Mouse (Mus musculus) liver, embryonic 11.5 days (tissue): ENCODE data around the gene Mturn. TPM values are rescaled to one million over a fixed set of nuclear protein-coding genes. Genes with fewer than 3 reads are reported as not detected.

Source experiments
- ATAC-seq: fragments of 200-750 bp; cut with Nextera tagmentation; replicated peaks from 2 replicates; pipeline ENCODE4 v1.8.0; 2017; ENCODE audit warnings: moderate number of reproducible peaks, mild to moderate bottlenecking, moderate TSS enrichment, moderate library complexity; ENCODE audit not compliant: low FRiP score
- DNase-seq: peaks from one replicate; pipeline ENCODE4 v3.0.0-alpha.2; 2017; ENCODE audit warnings: low spot score
- H3K27ac ChIP-seq: fragments of 300-500 bp; sonication (generic); 2 replicates; pipeline ENCODE4 v1.5.1; 2014; ENCODE audit warnings: mild to moderate bottlenecking, low read depth, low read length, control low read depth
- H3K27me3 ChIP-seq: fragments of 300-500 bp; sonication (generic); replicated peaks from 2 replicates; pipeline ENCODE4 v1.6.1; 2014; ENCODE audit warnings: low read length, mixed read lengths; ENCODE audit not compliant: control insufficient read depth, insufficient read depth
- H3K36me3 ChIP-seq: fragments of 300-500 bp; sonication (generic); 2 replicates; pipeline ENCODE4 v1.6.1; 2014; ENCODE audit warnings: mild to moderate bottlenecking, low read length, moderate library complexity, mixed read lengths; ENCODE audit not compliant: control insufficient read depth, insufficient read depth
- H3K4me1 ChIP-seq: fragments of 300-500 bp; sonication (generic); replicated peaks from 2 replicates; pipeline ENCODE4 v1.6.1; 2014; ENCODE audit warnings: low read length, mixed read lengths; ENCODE audit not compliant: control insufficient read depth, insufficient read depth
- H3K4me2 ChIP-seq: fragments of 300-500 bp; sonication (generic); 2 replicates; pipeline ENCODE4 v1.6.1; 2014; ENCODE audit warnings: mild to moderate bottlenecking, control low read depth, moderate library complexity
- H3K4me3 ChIP-seq: fragments of 300-500 bp; sonication (generic); 2 replicates; pipeline ENCODE4 v1.5.1; 2014; ENCODE audit warnings: low read depth, low read length, control low read depth
- H3K9ac ChIP-seq: fragments of 300-500 bp; sonication (generic); 2 replicates; pipeline ENCODE4 v1.6.1; 2014; ENCODE audit warnings: low read depth, low read length, control low read depth
- H3K9me3 ChIP-seq: fragments of 300-500 bp; sonication (generic); 2 replicates; pipeline ENCODE4 v1.6.1; 2016; ENCODE audit warnings: low read length, inconsistent platforms, mixed read lengths; ENCODE audit not compliant: control insufficient read depth
- WGBS: fragments of 180-500 bp; shearing (Covaris S2); extraction: QIAGEN DNeasy Blood & Tissue Kit; methylation state at CpG from one replicate; pipeline ENCODE4 v1.1.7; 2014; 5-methylcytosine and 5-hydroxymethylcytosine counted together
- polyA plus RNA-seq: library from polyadenylated mRNA; unstranded; fragments of >200 nt; fragmentation: Nextera tagmentation; extraction: Ambion mirVana; gene quantifications from 2 replicates; pipeline ENCODE4 v1.2.1, GENCODE M21; 2014

Gene Mturn
- polyA plus RNA-seq, 1 experiment from 2014 or later: 1.8 TPM

GRCm38 (mm10) chr6:54679686-54680085 lies 1.7 kb upstream of the Mturn start:
- Histone ChIP-seq H3K4me3 (no peak overlapping the region), H3K27ac (no peak overlapping the region), H3K27me3 (peaks cover 21% of the 10 kb centered on the region), H3K4me2 (no peak overlapping the region), H3K9ac (no peak overlapping the region), H3K36me3 (no peaks in the 10 kb centered on the region), H3K4me1 (0 out of 2 replicates have a peak, but pooled peaks cover 5% of the 10 kb centered on the region), H3K9me3 (no peaks in the 10 kb centered on the region)
- no peak for DNase-seq
- 65% methylated on average over 5 of the region's 5 CpGs for WGBS
- no peak for ATAC-seq

- ATAC-seq (peak; percentile 38; the same call in 1 of the 2 replicates), DNase-seq (no peak)
- H3K4me3 ChIP-seq: peak overlapping the region; percentile 75
- H3K27me3 ChIP-seq: peaks cover 21% of the 10 kb centered on the region
- H3K36me3 ChIP-seq: no peaks in the 10 kb centered on the region
- WGBS: under 1% methylated on average over 56 of the region's 61 CpGs
- H3K27ac ChIP-seq: no peak overlapping the region
- no peaks in the 10 kb centered on the region for H3K9me3 ChIP-seq
- H3K9ac ChIP-seq: peak overlapping the region; percentile 58
- peak overlapping the region; percentile 98 for H3K4me2 ChIP-seq
- H3K4me1 ChIP-seq: 0 out of 2 replicates have a peak, but pooled peaks cover 5% of the 10 kb centered on the region
Measured at GRCm38 (mm10) chr6:54681746-54682428, 463 bp downstream of the Mturn start.

- Histone ChIP-seq H3K4me1 (0 out of 2 replicates have a peak, but pooled peaks cover 5% of the 10 kb centered on the region), H3K4me3 (no peak overlapping the region), H3K27ac (no peak overlapping the region), H3K36me3 (no peaks in the 10 kb centered on the region), H3K9me3 (no peaks in the 10 kb centered on the region), H3K9ac (no peak overlapping the region), H3K4me2 (no peak overlapping the region), H3K27me3 (peaks cover 27% of the 10 kb centered on the region)
- 81% methylated on average over 4 of the region's 4 CpGs for WGBS
- DNase-seq: no peak
- ATAC-seq: no peak
Measured at GRCm38 (mm10) chr6:54684085-54684484, 2.7 kb downstream of the Mturn start.

- ATAC-seq: no peak
- H3K27ac ChIP-seq: no peak overlapping the region
Measured at GRCm38 (mm10) chr6:54685103-54685502, 3.7 kb downstream of the Mturn start.

GRCm38 (mm10) chr6:54685716-54686395 lies 4.4 kb downstream of the Mturn start:
- Histone ChIP-seq H3K27ac (no peak overlapping the region), H3K27me3 (peaks cover 27% of the 10 kb centered on the region), H3K36me3 (no peaks in the 10 kb centered on the region), H3K4me1 (0 out of 2 replicates have a peak, but pooled peaks cover 3% of the 10 kb centered on the region), H3K9me3 (no peaks in the 10 kb centered on the region), H3K9ac (no peak overlapping the region), H3K4me2 (no peak overlapping the region), H3K4me3 (no peak overlapping the region)
- WGBS: 53% methylated on average over 14 of the region's 14 CpGs
- ATAC-seq (no peak), DNase-seq (no peak)

More at GRCm38 (mm10) chr6:54685103-54685502, 3.7 kb downstream of the Mturn start:
- Histone ChIP-seq H3K36me3 (no peaks in the 10 kb centered on the region), H3K4me2 (no peak overlapping the region), H3K4me1 (0 out of 2 replicates have a peak, but pooled peaks cover 5% of the 10 kb centered on the region), H3K9me3 (no peaks in the 10 kb centered on the region), H3K4me3 (no peak overlapping the region), H3K9ac (no peak overlapping the region), H3K27me3 (peaks cover 27% of the 10 kb centered on the region)
- no peak for DNase-seq
- 62% methylated on average over 5 of the region's 5 CpGs for WGBS

DNA sequence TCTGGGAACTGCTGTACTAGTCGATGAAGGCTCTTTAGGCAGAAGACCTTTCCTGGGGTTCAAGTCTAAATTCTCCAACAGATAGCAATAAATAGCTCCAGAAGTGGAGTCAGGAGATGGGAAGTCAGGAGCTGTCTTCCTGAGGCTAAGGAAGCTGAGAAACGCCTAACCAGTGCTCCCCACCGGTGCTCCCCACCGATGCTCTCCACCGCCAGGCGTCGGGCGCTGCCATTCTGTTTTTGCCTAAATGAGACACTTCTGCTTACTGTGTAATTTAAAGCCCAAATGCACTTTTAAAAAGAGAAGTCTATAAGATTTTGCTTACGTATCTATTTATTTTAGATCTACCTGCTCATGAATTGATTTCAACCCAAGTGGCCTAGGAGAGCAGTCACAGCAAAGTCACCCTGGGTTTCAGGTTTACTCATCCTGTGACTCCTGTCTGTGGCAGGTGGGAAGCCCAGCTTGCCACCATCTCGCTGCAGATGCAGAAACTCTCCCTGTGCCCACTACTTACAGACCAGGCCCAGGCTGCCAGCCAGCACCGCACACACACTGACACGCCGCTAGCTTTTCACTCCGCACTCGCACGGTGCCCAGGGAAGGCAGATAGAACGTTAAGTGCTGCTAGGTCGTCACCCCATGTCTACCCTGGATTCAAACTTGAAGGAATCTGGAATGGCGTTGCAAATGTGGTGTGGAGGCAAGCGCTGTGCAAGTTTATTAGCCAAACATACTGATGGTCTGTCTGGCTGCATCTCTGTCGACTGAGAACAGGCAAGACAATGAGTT lies 5.7 kb downstream of the Mturn start:
- no peaks in the 10 kb centered on the region for H3K36me3 ChIP-seq
- DNase-seq (no peak), ATAC-seq (no peak)
- H3K4me2 ChIP-seq: no peak overlapping the region
- 0 out of 2 replicates have a peak, but pooled peaks cover under 1% of the 10 kb centered on the region for H3K4me1 ChIP-seq
- H3K9ac ChIP-seq: no peak overlapping the region
- H3K27me3 ChIP-seq: peaks cover 29% of the 10 kb centered on the region
- no peaks in the 10 kb centered on the region for H3K9me3 ChIP-seq
- no peak overlapping the region for H3K4me3 ChIP-seq
- 86% methylated on average over 21 of the region's 21 CpGs for WGBS
- no peak overlapping the region for H3K27ac ChIP-seq

DNA sequence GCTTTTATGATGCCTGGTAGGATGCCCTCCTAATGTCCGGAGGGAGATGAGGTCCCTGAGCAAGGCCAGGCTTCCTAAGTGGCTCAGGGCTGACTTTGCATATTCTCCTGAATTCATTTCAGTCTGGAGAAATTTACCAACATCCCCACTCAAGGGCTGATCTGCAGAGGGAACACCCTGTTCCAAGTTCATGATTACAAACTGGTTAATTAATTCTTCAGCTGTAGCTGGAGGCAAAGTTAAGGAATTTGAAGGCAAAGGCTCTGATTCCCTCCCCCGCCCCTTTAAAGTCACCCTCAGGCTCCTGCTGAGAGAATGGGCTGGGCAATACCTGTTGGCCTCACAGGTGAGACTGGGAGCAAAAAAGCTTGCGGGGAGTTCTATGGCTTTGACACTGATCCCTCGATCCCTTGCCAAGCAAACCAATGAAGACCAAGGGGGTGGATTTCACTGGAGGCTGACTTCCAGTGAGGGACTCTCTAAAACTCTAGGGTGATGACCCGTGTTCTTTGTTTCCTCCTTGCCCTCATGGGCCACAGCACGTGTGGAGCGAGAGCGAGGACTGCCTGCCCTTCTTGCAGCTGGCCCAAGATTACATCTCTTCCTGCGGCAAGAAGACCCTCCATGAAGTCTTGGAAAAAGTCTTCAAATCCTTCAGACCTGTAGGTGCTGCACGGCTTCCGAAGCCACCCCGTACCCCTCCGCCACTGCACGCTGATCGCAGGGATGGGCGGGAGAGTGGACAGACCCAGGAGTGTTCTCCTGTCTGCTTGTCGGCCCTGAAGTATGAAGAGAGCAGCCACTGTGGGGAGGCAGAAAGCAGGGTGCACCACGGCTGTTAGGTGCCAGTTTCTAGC lies 7.3 kb downstream of the Mturn start:
- Histone ChIP-seq H3K27me3 (peaks cover 16% of the 10 kb centered on the region), H3K4me2 (no peak overlapping the region), H3K9me3 (no peaks in the 10 kb centered on the region), H3K9ac (no peak overlapping the region), H3K27ac (no peak overlapping the region), H3K36me3 (no peaks in the 10 kb centered on the region), H3K4me3 (no peak overlapping the region), H3K4me1 (no peaks in the 10 kb centered on the region)
- DNase-seq (no peak), ATAC-seq (no peak)
- WGBS: 69% methylated on average over 18 of the region's 18 CpGs

DNA sequence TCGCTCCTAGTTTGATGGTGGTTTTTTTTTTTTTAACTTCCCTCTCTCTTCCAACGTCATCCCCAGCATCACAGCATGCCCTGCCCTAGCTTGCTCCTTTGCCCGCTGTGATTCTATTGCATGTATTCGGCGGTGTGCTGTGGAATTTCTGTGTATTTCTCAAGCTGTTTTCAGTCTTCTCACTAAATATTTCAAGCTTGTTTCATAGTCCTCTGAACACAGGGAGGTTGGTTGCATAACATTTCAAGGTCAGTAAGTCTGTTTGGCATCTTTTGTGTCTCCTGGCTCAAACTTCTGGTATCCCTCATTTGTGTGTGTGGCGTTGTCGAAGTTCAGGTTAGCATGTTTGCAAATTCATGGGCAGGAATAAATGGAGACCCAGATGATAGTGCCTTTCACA lies 8.3 kb downstream of the Mturn start:
- Histone ChIP-seq H3K9me3 (no peaks in the 10 kb centered on the region), H3K36me3 (no peaks in the 10 kb centered on the region), H3K27ac (no peak overlapping the region), H3K9ac (no peak overlapping the region), H3K4me1 (no peaks in the 10 kb centered on the region), H3K27me3 (peaks cover 9% of the 10 kb centered on the region), H3K4me2 (no peak overlapping the region), H3K4me3 (no peak overlapping the region)
- ATAC-seq: no peak
- no peak for DNase-seq
- 84% methylated on average over 7 of the region's 7 CpGs for WGBS
